Mouse (Mus musculus): ENCODE results near the gene Lmna.
A peak's percentile ranks its signal among the peaks of the same experiment; 100 is the strongest.

Gene Lmna

DNA sequence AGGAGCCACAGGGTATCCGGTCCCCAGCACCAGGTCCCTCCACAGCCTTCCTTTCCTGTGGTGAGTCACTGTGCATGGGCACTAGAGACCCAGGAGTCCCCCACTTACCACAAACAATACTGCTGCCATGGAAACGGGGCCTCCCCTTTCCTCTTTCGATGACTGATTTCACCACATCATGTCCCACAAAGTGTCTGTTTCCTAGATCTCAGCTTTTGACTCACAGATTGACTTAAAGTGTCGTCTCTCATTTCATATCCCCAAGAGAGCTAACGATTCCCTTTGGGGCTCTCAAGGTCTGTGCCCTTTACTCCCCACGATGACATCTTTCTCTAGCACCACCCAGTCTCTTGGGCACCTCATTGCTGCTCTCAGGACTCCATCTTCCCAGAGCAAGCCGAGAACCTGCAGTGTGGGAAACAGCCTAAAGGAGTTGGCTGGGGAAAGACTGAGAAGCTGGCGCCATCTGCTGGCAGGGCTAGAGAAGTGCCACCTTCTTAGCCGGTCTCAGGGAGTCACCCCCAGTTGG is 12.1 kb upstream of the Lmna start:
- DNase-seq (ENCODE audit: inconsistent age in 2 of 2, low spot score in 1 of 2), result peak; percentile 72 to 90

DNA sequence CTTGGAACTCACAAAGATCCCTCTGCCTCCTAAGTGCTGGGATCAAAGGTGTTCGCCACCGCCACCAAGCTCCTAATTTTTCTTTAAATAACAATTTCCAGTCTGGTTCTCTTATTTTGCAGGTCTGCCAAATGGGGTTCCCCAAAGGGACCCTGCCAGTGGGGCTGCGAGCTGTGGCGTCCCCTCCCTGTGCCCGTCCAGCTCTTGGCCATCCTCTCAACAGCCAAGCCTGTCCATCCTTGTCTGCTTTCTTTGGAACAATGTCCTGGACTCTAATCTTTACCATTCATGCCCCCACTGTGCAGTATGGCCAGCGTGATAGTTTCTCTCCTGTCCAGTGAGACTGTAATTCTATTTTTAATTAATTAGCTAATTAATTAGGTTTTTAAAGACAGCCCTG is 11.4 kb upstream of the Lmna start:
- no peak for DNase-seq (ENCODE audit: inconsistent age in 2 of 2, low spot score in 1 of 2)

DNA sequence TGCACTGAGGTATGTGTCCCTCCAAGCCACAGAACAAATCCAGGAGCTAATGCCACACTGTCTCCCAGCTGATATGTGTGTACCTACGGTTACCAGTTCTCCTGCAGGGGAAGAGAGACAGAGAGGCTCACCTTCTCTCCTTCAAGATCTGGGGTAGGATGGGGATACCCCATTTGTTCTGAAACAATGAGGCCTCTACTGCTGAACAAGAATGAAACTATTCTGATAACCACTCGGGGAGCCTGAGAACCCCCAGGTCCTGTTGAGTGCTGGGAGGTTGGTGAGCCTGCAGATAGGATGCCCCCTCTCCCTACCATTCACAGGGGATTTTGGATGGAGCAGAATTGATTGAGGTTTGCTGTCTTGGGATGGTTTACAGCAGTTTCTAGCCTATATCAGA is 10.3 kb upstream of the Lmna start:
- no peak for DNase-seq (ENCODE audit: inconsistent age in 2 of 2, low spot score in 1 of 2)

DNA sequence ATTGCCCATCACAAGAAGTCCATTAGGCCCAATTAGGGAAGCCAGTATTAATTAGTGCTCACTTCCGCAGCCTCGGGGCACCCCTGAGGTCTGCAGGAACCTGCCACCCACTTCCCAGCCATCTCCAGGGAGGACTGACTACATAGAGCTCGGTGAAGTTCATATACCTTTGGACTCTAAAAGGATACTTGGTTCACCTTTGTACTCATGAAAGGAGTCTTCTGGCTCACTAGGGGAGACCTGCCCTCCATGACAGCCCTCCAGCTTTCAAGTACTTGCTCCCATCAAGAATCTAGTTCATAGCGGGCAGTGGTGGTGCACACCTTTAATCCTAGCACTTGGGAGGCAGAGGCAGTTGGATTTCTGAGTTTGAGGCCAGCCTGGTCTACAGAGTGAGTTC is 8.7 kb upstream of the Lmna start:
- DNase-seq (ENCODE audit: inconsistent age in 2 of 2, low spot score in 1 of 2), result no peak

DNA sequence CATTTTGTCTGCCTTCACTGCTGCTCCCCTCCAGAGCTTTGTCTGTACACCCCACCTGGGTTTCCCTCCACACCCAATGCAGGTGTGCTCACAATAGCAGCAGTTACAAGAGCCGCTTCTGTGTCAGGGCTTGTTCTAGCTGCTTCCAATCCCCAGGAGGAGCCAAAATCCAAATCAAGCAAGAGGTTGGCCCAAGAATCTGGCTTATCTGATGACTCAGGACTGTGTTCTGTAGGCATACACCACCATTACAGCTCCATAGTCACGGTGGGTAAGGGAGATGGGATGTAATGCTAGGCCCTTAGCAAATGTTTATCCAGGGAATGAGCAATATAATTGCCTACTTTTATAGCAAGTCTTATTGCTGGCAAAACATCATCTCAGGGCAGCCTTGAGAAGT is 6.7 kb upstream of the Lmna start:
- no peak for DNase-seq (ENCODE audit: inconsistent age in 2 of 2, low spot score in 1 of 2)

DNA sequence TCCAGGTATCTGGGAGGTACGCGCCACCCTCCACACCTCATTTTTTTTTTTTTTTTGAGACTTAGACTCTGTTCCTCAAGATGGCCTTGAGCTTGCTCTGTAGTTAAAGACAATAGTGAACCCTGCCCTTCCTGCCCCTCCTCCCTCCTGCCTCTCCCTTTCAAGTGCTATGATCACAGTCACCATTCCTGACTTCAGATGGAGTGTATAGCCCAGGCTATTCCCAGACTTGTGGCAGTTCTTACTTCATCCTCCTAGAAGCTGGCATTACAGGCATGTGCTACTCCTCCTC is 5.3 kb upstream of the Lmna start:
- DNase-seq (ENCODE audit: inconsistent age in 2 of 2, low spot score in 1 of 2), result no peak

DNA sequence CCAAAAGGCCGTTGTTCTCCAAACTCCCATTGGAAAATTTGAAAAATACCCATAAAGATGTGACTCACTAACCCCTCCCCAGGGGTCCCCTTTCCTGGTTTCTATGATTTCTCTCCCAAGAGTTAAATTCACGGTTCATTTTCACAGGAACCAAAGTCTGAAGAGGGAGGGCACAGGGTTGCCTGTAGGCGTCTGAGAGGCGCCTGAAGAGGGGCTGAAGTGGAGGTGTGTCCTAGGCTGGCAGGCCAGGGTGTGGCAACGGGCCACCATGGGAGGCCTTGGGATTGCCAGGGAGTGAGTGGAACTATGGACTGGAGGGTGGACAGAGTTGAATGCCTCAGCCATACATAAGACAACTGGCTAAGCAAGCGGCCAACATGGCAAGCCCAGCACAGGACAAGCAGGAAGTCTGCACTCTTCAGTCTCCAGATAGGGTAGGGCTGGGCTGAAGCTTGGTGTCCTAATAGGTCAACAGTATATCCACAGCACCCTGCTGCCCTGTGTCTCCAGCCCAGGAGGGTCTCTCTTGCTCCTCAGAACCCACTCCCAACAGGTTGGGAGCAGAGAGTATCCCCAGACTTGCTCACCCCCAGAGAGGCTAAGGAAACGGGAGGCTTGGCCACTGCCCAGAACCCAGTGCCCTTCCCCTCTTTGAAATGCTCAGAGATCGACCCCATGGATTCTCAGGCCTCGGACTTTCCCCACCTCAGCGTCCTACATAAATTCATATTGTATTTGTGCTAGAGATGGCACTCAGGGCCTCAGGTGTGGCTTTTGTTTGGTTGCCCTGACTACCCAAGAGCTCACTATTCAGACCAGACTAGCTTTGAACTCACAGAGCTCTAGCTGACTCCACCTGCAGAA is 4.7 kb upstream of the Lmna start:
- no peak for DNase-seq (ENCODE audit: inconsistent age in 2 of 2, low spot score in 1 of 2)

DNA sequence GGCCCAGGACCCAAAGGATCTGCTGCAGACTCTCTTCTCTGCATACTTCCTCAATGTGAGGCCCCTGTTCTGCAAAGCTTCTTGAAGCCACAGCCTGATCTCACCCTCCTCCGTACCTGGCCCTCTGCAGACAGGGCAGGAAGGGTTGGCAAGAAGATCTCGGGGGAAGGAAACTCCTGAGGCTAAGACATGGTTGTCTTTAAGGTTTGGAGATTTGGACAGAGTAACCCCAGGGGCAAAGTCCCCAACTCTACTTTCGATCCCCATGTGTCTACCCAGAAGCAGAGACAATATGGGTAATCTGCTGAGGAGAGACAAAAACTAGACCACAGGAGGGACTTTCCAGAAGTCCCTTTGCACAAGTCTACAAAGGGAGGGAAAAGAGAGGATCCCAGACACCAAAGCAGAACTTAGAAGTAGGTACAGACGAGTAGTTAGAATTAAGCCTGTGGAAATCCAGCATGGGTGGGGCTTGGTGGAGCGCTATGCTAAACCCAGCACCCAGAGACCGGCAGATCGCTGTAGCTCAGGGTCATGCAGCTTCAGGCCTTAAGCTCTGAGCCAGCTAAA is 3.9 kb upstream of the Lmna start:
- DNase-seq (ENCODE audit: inconsistent age in 2 of 2, low spot score in 1 of 2), result peak in 1 of 2 experiments; percentile 54

DNA sequence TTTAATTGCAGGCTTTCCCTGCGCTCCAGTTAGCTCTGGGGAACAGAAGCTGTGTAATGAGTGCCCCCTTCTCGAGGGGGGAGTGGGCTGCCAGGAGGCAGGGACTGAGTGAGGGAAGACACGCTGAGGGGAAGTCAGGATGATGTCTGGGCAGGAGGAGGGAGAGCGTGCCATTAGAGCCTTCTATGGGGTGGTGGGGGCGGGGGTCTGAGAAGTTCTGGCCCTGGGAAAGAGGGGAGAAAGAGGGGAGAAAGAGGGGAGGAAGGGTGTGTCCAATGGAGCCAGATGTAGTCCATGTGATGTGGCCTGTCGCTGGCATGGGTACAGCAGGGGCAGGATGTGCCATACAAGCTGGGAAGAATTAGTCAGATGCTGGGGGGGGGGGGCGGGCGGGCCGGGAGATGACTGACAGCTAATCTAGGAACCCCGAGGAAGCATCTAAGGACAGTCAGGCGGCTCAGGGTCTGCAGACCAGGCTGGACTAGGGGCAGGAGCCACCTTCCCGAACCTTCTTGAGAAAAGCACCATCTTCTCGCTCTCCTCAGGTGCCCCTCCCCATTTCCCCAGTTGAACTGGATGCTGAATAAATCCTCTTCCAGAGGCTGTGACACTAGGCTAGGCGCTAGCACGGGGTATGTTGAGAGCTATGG is 3.3 kb upstream of the Lmna start:
- DNase-seq (ENCODE audit: inconsistent age in 2 of 2, low spot score in 1 of 2), result peak in 1 of 2 experiments; percentile 65

DNA sequence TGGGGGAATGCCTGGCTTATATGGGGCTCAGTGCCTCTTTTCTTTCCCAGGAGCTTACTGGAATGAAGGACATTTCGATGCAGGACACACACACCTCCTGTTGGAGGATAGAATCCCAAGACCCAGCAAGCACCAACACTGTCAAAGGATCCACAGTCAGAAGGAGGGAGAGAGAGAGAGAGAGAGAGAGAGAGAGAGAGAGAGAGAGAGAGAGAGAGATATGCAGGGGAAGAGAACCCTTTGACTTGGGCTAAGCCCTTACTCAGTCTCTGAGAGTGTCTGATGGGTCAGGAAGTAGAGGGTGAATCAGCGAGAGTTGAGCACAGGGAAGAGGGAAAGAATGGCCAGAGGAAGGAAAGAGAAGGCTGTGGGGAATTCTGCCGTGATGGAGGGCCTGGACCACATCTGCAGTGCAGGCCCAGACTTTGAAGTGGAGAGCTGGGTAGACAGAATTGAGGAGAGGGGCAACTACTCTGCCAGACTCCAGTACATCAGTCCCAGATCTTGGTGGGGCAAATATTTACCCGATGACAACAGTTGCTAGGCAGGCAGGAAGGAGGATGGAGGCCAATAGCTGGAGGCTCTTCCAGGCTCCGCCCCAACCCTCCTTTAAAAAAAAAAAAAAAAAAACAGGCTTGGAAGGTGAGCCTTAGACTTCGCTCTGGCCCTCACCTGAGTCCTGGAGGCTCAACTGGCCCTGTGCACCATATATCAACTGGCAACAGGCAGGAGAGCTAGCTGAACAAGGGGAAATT is 2.6 kb upstream of the Lmna start:
- DNase-seq (ENCODE audit: inconsistent age in 2 of 2, low spot score in 1 of 2), result peak in 1 of 2 experiments; percentile 49

DNA sequence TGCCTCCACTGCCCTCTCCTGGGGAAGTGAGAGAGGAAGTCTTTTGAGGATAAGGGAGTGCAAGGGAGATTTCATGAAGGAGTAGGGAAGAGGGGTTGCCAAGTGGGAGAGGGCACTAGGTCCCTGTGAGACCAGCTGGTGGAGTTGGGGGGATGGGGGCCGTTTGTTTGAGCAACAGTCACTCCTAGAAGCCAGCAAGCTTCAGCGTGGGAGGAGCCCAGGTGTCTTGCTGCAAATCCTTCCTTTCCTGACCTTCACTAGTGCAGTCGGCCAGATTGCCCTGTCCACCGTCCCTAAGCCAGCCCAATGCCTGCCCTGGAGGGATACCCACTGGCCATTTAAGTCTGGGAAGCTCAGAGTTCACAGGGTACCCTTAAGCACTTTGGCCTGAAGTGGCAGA is 1.8 kb upstream of the Lmna start:
- peak in 1 of 2 experiments; percentile 61 for DNase-seq (ENCODE audit: inconsistent age in 2 of 2, low spot score in 1 of 2)

DNA sequence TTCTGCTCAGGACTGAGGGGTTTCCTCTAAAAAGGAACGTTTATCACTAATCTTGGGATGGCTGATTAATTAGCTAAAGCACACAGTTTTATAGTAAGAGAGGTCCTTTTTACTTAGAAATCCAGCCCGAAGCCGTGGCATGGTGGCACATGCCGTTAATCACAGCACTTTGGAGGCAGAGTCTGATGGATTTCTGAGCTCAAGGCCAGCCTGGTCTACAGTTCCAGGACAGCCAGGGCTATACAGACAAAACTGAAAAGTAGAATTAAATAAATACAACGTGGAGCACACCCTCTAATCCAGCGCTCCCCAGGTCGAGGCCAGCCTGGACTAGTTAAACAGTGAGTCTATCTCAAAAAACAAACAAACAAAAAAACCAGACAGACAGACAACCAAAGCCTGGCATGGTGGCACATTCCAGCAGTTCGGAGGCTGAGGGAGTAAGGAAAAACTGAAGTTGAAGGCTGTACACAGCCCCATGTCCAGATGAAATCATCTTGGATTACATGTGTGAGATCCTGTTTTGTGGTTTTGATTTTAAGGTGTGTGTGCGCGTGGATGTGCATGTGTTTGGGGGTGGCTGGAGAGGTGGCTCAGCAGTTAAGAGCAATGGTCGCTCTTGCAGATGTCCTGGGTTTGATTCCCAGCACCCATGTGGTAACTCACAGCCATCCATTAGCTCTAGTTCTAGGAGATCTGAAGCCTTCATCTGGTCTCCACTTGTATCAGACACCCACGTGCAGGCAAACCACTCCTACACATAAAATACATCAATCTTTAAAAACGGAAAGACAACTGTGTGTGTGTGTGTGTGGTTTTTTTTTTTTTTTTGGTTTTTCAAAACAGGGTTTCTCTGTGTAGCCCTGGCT is 899 bp upstream of the Lmna start:
- peak in 1 of 2 experiments; percentile 70 for DNase-seq (ENCODE audit: inconsistent age in 2 of 2, low spot score in 1 of 2)

DNA sequence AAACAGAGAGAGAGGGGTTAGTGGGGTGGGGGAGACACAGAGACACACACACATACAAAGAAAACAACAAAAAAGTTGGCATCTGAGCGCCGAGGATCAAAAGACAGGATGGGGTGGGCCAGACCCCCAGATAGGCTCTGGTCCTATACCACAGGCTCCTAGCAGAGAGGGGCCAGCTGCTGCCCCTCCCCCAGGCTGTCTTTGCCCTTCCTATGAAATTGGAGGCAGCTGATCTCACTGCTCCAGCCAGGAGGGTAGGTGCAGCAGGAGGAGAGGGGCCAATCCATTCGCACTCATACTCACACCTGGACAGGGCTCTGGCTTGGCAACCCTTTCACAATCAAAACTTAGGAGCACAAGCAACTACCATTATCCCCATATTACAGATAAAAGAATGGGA is 506 bp downstream of the Lmna start:
- no peak for DNase-seq (ENCODE audit: inconsistent age in 2 of 2, low spot score in 1 of 2)

DNA sequence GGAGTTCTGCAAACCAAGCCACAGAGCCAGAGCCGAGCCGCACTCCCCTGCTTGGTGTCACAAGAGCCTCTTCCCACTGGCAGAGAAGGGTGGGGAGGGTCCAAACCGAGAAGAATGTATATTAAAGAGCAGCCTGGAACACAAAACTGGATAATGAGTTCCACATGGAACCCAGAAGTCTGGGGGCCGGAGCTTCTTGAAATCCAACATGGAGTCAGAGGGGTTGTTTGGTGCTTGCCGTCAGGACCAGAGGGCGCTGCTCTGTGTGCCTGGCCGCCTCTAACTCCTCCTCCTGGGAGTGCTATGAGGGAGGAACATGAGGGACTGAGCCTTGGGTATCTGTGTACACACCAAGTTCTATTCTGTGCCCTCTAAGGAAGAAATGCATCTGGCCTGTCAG is 4.0 kb downstream of the Lmna start:
- no peak for DNase-seq (ENCODE audit: inconsistent age in 2 of 2, low spot score in 1 of 2)

DNA sequence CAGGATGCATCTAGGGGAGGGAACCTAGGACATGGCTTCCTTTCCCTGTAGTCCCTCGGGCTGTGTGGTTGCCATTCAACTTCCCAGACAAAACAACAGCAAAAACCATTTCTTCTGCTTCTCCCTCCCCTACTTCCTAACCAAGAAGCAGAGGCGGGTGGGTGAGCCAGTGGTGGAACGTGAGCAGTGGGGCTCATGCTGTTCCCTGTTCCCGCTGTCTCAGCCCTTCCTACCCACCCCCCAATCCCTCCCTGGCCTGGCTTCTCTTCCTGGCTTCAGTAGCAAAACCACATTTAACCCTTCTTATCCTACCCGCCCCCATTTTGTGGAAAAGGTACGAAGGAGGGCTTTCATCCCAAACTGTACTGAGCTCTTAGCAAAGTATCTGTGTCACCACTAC is 4.7 kb downstream of the Lmna start:
- no peak for DNase-seq (ENCODE audit: inconsistent age in 2 of 2, low spot score in 1 of 2)

DNA sequence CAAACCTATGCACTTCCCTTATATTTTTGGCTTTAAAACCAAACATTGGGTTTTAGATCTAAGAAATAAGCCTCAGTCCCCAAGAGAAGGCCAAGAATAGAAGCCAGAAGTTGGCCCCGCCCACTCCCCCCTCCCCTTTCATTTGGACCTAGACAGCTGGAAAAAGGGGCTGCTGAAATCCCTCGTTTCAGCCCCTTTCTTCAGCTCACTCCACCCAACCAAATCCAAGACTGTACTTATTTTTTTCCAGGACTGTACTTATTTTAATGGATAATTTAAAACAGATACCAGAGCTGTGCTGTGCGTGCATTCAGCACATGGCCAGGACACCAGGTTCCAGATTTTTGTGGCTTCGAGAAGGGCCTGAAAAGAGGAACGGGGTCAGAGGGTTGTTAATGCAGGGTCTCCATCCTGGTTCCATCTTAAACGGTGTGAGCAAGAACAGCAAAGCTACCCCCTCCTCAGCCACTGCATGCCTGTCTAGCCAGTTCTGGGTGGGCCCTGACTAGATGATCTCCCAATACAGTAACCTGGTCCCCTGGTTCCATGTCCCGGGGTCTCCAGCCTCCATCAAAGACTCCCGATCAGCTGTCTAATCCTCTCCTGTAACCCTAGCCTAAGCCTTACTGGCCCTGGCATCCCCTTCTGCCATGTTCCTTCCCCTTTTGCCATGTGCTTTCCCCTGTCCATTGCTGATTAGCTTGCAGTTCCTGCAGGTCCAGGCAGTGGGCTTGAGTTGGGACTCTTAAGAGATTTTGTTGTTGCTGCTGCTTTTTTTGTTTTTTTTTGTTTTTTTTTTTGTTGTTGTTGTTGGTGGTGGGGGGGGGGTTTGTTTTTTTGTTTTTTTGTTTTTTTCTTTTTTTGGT is 5.6 kb downstream of the Lmna start:
- DNase-seq (ENCODE audit: inconsistent age in 2 of 2, low spot score in 1 of 2), result peak in 1 of 2 experiments; percentile 54

DNA sequence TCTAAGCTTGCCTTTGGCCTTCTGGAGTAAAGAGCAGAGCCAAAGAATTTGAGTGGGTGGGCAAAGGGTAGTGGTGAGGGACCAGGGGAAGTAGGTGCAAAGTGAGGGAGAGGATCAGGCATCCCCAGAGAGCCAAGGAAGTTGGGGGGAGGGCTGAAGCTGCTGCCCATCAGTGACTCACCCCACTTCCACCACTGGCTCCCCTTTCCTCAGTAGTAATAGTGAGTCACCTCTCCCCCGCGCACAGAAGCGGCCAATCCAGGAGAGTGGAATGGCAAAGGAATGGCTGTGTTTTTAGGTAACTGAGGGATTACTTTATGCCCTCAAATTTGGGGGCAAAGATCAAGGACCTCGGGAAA is 6.3 kb downstream of the Lmna start:
- DNase-seq (ENCODE audit: inconsistent age in 2 of 2, low spot score in 1 of 2), result peak in 1 of 2 experiments; percentile 91

DNA sequence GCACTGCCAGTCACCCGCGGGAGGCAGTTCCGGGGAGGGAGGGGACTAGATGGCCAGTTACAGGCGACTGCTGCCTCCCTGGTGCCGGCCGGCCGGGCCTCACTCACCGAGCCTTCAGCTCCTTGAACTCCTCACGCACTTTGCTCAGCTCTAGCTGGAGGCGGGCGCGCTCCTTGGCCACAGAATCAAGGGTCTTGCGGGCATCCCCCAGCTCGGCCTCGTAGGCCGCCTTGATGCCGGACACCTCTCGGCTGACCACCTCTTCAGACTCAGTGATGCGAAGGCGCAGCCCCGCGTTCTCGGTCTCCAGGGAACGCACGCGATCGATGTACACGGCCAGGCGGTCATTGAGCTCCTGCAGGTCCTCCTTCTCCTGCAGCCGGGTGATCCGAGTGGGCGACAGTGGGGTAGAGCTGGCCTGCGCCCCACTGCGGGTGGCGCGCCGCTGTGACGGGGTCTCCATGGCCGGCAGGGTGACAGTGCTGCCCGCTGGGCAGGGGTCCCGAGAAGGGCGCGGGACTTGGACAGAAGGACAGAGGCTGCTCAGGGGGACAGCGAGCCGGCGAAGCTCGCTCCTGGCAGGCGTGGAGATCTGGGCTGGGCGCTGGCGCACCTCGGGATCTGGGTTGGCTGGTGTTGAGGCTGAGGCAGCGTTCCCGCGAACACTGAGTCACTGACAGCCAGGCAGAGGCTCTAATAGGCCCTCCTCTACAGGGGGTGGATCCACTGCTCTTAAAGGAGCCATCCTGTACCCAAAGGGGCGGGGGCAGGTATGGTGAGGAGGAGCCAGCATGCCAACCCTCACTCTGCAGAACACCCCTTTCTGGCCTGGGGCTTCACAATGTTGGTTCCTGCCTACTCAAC is 6.9 kb downstream of the Lmna start:
- peak; percentile 96 to 98 for DNase-seq (ENCODE audit: inconsistent age in 2 of 2, low spot score in 1 of 2)
